Mouse (Mus musculus): ENCODE data around the gene Trim72.
"Not testable (repeated sequence)": the region's sequence is repeated elsewhere in the genome, so short reads cannot be mapped to it uniquely, and the experiment has no call there.

The Trim72 gene

GRCm38 (mm10) chr7:128009715-128010340, 6.1 kb downstream of the Trim72 start:
- no peak for DNase-seq

GRCm38 (mm10) chr7:128012136-128012780, 8.5 kb downstream of the Trim72 start:
- DNase-seq = no peak

GRCm38 (mm10) chr7:128013116-128013515, 9.4 kb downstream of the Trim72 start:
- no peak for DNase-seq

GRCm38 (mm10) chr7:128016134-128016533, 12.4 kb downstream of the Trim72 start:
- DNase-seq = not testable (repeated sequence)

- no peak for DNase-seq
These were observed 12.9 kb downstream of the Trim72 start for GRCm38 (mm10) chr7:128016650-128017049.

- no peak for DNase-seq
These were observed 14.5 kb downstream of the Trim72 start for GRCm38 (mm10) chr7:128018275-128018674.

GRCm38 (mm10) chr7:128019187-128019586, 15.4 kb downstream of the Trim72 start:
- no peak for DNase-seq

GRCm38 (mm10) chr7:128022974-128023373, 19.2 kb downstream of the Trim72 start:
- no peak for DNase-seq

- no peak for DNase-seq
These were observed 19.8 kb downstream of the Trim72 start for GRCm38 (mm10) chr7:128023565-128023964.

GRCm38 (mm10) chr7:128024364-128024763, 20.6 kb downstream of the Trim72 start:
- DNase-seq = no peak

- DNase-seq = no peak
These were observed 21.2 kb downstream of the Trim72 start for GRCm38 (mm10) chr7:128024932-128025331.

GRCm38 (mm10) chr7:128025381-128025780, 21.6 kb downstream of the Trim72 start:
- no peak for DNase-seq

GRCm38 (mm10) chr7:128031403-128031976, 27.7 kb downstream of the Trim72 start:
- DNase-seq = peak; percentile 33 to 34

GRCm38 (mm10) chr7:128032290-128032988, 28.7 kb downstream of the Trim72 start:
- no peak for DNase-seq

GRCm38 (mm10) chr7:128032989-128033293, 29.2 kb downstream of the Trim72 start:
- no peak for DNase-seq

GRCm38 (mm10) chr7:128033616-128034015, 29.9 kb downstream of the Trim72 start:
- no peak for DNase-seq

GRCm38 (mm10) chr7:128042161-128042820, 38.5 kb downstream of the Trim72 start:
- DNase-seq = not testable (repeated sequence)

GRCm38 (mm10) chr7:128044142-128044785, 40.5 kb downstream of the Trim72 start:
- no peak for DNase-seq

- no peak for DNase-seq
These were observed 41.9 kb downstream of the Trim72 start for GRCm38 (mm10) chr7:128045640-128046039.

- DNase-seq = no peak
These were observed 45.1 kb downstream of the Trim72 start for GRCm38 (mm10) chr7:128048819-128049218.

- DNase-seq = no peak
These were observed 45.5 kb downstream of the Trim72 start for GRCm38 (mm10) chr7:128049254-128049653.

GRCm38 (mm10) chr7:128050739-128051138, 47.0 kb downstream of the Trim72 start:
- no peak for DNase-seq

GRCm38 (mm10) chr7:128053061-128053460, 49.3 kb downstream of the Trim72 start:
- DNase-seq = no peak

All from cerebellum, postnatal 14 days (tissue).